Mouse (Mus musculus) ES-CJ7 (cell line): Measurements from ENCODE around the gene Mmp9.

ENCODE experiments used
- DNase-seq: peaks from one replicate; pipeline ENCODE4 v3.0.0; 2011; ENCODE audit warnings: low read depth, low spot score

Mmp9 gene

GRCm38 (mm10) chr2:164912151-164912550 is 28.4 kb upstream of the Mmp9 start:
- DNase-seq = peak; percentile 40

- no peak for DNase-seq
Observed at GRCm38 (mm10) chr2:164912749-164913427, 27.7 kb upstream of the Mmp9 start.

GRCm38 (mm10) chr2:164913428-164913786 is 27.2 kb upstream of the Mmp9 start:
- no peak for DNase-seq

- DNase-seq = no peak
Observed at GRCm38 (mm10) chr2:164916820-164917219, 23.8 kb upstream of the Mmp9 start.

- DNase-seq = peak; percentile 80
Observed at GRCm38 (mm10) chr2:164917371-164917770, 23.2 kb upstream of the Mmp9 start.

GRCm38 (mm10) chr2:164918325-164918724 is 22.3 kb upstream of the Mmp9 start:
- peak; percentile 87 for DNase-seq

GRCm38 (mm10) chr2:164921984-164922383 is 18.6 kb upstream of the Mmp9 start:
- DNase-seq = no peak

GRCm38 (mm10) chr2:164923291-164923690 is 17.3 kb upstream of the Mmp9 start:
- no peak for DNase-seq

- DNase-seq = peak; percentile 77
Observed at GRCm38 (mm10) chr2:164924100-164924857, 16.3 kb upstream of the Mmp9 start.

GRCm38 (mm10) chr2:164930706-164931581 is 9.6 kb upstream of the Mmp9 start:
- no peak for DNase-seq

- DNase-seq = no peak
Observed at GRCm38 (mm10) chr2:164933534-164933933, 7.0 kb upstream of the Mmp9 start.

- no peak for DNase-seq
Observed at GRCm38 (mm10) chr2:164935991-164936390, 4.6 kb upstream of the Mmp9 start.

- DNase-seq = peak; percentile 86
Observed at GRCm38 (mm10) chr2:164938146-164939091, 2.2 kb upstream of the Mmp9 start.

- no peak for DNase-seq
Observed at GRCm38 (mm10) chr2:164939106-164939505, 1.5 kb upstream of the Mmp9 start.

GRCm38 (mm10) chr2:164942692-164943290 is 2.2 kb downstream of the Mmp9 start:
- peak; percentile 87 for DNase-seq

- no peak for DNase-seq
Observed at GRCm38 (mm10) chr2:164947506-164947905, 6.9 kb downstream of the Mmp9 start.

- DNase-seq = no peak
Observed at GRCm38 (mm10) chr2:164947930-164948329, 7.3 kb downstream of the Mmp9 start.

- no peak for DNase-seq
Observed at GRCm38 (mm10) chr2:164948962-164949361, 8.4 kb downstream of the Mmp9 start.

GRCm38 (mm10) chr2:164950501-164950900 is 9.9 kb downstream of the Mmp9 start:
- DNase-seq = peak; percentile 66

GRCm38 (mm10) chr2:164951745-164952144 is 11.2 kb downstream of the Mmp9 start:
- peak; percentile 75 for DNase-seq

- DNase-seq = peak; percentile 41
Observed at GRCm38 (mm10) chr2:164952448-164952847, 11.9 kb downstream of the Mmp9 start.
